Mouse (Mus musculus) limb, embryonic 10.5 days (tissue): Measurements from ENCODE around the gene Cwh43. TPM values are rescaled to one million over a fixed set of nuclear protein-coding genes. Genes with fewer than 3 reads are reported as not detected.

Experiments
- DNase-seq: peaks from one replicate; pipeline ENCODE4 v3.0.0-alpha.2; 2017; ENCODE audit warnings: low spot score
- H3K27ac ChIP-seq: fragments of 300-500 bp; sonication (generic); 2 replicates; pipeline ENCODE4 v1.5.1; 2016; ENCODE audit warnings: mild to moderate bottlenecking
- H3K27me3 ChIP-seq: fragments of 300-500 bp; sonication (generic); 2 replicates; pipeline ENCODE4 v1.6.1; 2016; ENCODE audit warnings: low read depth, mild to moderate bottlenecking; ENCODE audit not compliant: poor library complexity, severe bottlenecking
- H3K36me3 ChIP-seq: fragments of 300-500 bp; sonication (generic); 2 replicates; pipeline ENCODE4 v1.6.1; 2016; ENCODE audit warnings: mild to moderate bottlenecking, moderate library complexity
- H3K4me1 ChIP-seq: fragments of 300-500 bp; sonication (generic); 2 replicates; pipeline ENCODE4 v1.6.1; 2016
- H3K4me3 ChIP-seq: fragments of 300-500 bp; sonication (generic); 2 replicates; pipeline ENCODE4 v1.5.1; 2016; ENCODE audit warnings: mild to moderate bottlenecking, moderate library complexity
- H3K9me3 ChIP-seq: fragments of 300-500 bp; sonication (generic); replicated peaks from 2 replicates; pipeline ENCODE4 v1.6.1; 2016; ENCODE audit warnings: mild to moderate bottlenecking
- WGBS: fragments of 180-500 bp; shearing (Covaris S2); methylation state at CpG from one replicate; pipeline ENCODE4 v1.1.7; 2016; 5-methylcytosine and 5-hydroxymethylcytosine counted together
- polyA plus RNA-seq: library from polyadenylated mRNA; unstranded; fragments of >200 nt; fragmentation: Nextera tagmentation; extraction: Ambion mirVana; gene quantifications from 2 replicates; pipeline ENCODE4 v1.2.1, GENCODE M21; 2016

Cwh43 gene
- polyA plus RNA-seq, 1 experiment from 2014 or later, result not detected

DNA sequence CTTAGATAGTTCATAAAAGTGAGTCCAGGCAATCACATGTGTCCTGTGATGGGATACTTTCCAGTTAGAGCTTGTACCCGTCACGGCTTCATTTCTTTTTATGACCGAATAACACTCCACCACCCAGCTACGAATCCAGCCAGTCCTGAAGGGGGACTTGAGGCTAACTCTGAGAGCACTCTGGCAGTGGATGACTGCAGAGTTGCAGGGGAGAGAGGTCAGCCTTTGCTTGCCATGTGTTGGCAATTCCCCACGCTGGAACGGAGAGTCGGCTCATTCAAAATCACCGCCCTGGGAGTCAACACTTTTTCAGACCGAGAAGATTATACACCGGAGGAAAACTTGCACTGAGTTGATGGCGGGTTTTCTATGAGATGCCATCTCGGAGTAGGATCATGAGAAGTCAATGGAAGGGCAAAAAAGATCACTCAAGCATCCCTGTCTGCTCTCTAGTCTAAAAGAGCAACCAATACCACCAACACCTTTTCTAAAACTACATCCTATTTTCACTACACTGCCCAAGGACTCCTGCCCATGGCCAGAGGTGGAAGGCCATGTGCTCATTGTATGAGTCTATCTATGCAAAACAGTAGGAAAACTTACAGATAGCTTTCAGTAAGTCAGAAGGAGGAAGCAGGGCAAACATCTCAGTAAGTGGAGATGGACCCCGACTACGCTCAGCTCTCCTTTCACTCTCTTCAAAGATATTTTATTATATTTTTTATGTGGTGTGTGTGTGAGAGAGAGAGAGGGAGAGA, 2.4 kb upstream of the Cwh43 start:
- 88% methylated on average over 14 of the region's 14 CpGs for WGBS
- H3K27ac ChIP-seq, result no peak overlapping the region
- peaks cover 11% of the 10 kb centered on the region for H3K4me1 ChIP-seq
- H3K4me3 ChIP-seq, result no peak overlapping the region
- DNase-seq, result no peak
- H3K9me3 ChIP-seq, result no peaks in the 10 kb centered on the region
- H3K36me3 ChIP-seq, result no peaks in the 10 kb centered on the region
- H3K27me3 ChIP-seq, result peaks cover 59% of the 10 kb centered on the region

DNA sequence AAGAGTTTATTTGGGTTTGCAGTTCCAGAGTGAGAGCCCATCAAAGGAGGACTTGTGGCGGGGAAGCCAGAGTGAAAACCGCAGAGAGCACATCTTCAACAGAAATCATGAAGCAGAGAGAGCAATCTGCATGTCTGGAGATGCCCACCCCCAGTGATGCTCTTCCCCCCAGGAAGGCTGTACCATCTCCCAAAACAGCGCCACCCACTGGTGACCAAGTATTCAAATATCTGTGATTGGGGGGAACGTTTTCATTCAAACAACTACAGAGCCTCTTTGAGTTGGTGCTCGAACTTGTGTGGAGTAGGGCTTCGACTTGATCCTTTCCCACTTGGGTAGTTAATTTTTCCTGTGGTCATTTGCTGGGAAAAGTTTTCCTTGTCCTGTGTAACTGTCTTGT, 1.1 kb upstream of the Cwh43 start:
- peak; percentile 30 for DNase-seq
- WGBS, result 79% methylated on average over 6 of the region's 6 CpGs
- Histone ChIP-seq H3K9me3 (no peaks in the 10 kb centered on the region), H3K4me3 (no peak overlapping the region), H3K4me1 (peaks cover 11% of the 10 kb centered on the region), H3K27me3 (peaks cover 55% of the 10 kb centered on the region), H3K36me3 (no peaks in the 10 kb centered on the region), H3K27ac (no peak overlapping the region)

DNA sequence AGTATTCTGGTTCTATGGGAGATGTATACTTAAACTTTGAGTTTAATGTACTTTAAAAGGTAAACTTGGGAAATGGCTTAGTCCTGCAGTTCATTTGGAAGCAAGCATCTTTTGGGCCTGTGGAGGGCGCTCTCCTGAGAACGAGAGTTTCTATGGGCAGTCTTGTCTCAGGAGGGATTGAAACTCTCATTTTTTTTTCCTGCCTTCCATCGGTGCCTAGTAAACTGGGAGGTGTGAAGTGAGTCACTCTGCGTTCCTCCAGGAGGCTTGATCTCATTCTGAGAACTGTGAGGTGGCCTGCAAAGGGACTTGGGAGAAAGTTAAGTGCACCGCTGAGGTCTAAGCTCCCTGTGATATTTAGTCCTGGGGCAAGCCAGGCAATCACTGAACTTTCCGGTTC, 986 bp downstream of the Cwh43 start:
- Histone ChIP-seq H3K36me3 (no peaks in the 10 kb centered on the region), H3K27me3 (peaks cover 55% of the 10 kb centered on the region), H3K4me3 (no peak overlapping the region), H3K27ac (no peak overlapping the region), H3K9me3 (no peaks in the 10 kb centered on the region), H3K4me1 (peaks cover 11% of the 10 kb centered on the region)
- DNase-seq, result no peak
- WGBS, result 23% methylated on average over 6 of the region's 6 CpGs

DNA sequence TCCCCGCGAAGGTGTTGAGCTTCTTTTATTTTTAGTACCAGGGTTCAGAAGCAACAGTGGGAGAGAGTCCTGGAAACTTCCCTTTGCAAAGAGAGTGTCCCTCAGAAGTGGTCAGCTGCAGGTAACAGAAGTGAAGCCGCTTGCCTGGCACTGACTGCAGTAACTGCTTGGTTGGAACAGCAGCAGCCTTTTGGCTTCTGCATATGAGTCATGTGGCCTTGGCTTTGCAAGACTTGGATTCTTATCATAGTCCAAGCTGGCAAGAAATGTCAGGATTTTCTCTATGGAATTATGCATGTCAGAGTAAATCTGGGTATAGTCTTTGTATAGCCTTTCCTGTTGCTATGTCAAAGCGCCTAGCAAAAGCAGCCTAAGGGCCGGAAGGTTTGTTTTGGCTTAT, 4.1 kb downstream of the Cwh43 start:
- H3K27me3 ChIP-seq, result peaks cover 35% of the 10 kb centered on the region
- WGBS, result 80% methylated on average over 5 of the region's 5 CpGs
- no peak for DNase-seq

DNA sequence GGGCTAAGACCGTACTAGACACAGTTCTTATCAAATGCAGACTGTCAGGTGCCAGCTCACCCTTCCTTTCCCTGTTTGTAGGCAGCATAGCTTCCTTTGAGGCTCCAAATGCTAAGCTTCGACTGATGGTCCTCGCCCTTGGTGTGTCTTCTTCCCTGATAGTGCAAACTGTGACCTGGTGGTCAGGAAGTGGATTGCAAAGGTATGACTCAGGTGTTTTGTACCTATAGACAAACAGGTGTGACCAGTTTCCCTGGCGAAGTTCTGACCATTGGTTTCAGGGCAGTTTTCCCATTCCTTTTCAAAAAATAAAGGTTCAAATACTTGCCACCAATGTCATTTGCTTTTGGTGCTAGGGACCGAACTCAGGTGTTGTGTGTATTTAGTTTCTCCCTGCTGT, 5.9 kb downstream of the Cwh43 start:
- Histone ChIP-seq H3K27ac (no peak overlapping the region), H3K36me3 (no peaks in the 10 kb centered on the region), H3K4me3 (no peak overlapping the region), H3K9me3 (no peaks in the 10 kb centered on the region), H3K4me1 (peaks cover under 1% of the 10 kb centered on the region; the same call in 1 of the 2 replicates), H3K27me3 (peaks cover 17% of the 10 kb centered on the region)
- DNase-seq, result no peak
- 88% methylated on average over 5 of the region's 5 CpGs for WGBS

More for the DNA sequence above, 4.1 kb downstream of the Cwh43 start:
- Histone ChIP-seq H3K4me3 (no peak overlapping the region), H3K27ac (no peak overlapping the region), H3K36me3 (no peaks in the 10 kb centered on the region), H3K4me1 (peaks cover 11% of the 10 kb centered on the region), H3K9me3 (no peaks in the 10 kb centered on the region)

DNA sequence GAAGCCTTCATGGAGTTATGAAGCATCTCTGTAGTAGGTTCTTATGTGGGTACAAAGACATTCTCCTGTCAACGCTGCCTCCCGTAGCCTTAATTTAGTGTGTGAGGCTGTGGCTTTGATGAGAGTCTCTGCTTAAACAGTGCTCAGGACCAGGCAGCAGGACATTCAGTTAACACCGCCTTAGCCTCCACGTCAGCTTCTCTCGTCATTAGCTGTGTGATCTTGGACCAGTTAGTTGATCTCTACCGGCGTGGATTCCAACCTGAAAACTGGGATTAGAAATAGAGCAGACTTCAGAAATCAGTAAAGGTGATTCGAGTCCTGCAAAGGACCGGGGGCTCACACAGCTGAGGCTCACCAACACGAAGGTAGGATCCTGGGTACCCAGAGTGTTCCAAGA, 8.3 kb downstream of the Cwh43 start:
- no peak for DNase-seq
- no peaks in the 10 kb centered on the region for H3K4me1 ChIP-seq
- no peaks in the 10 kb centered on the region for H3K9me3 ChIP-seq
- no peak overlapping the region for H3K27ac ChIP-seq
- no peaks in the 10 kb centered on the region for H3K27me3 ChIP-seq
- no peak overlapping the region for H3K4me3 ChIP-seq
- 80% methylated on average over 10 of the region's 10 CpGs for WGBS
- no peaks in the 10 kb centered on the region for H3K36me3 ChIP-seq

DNA sequence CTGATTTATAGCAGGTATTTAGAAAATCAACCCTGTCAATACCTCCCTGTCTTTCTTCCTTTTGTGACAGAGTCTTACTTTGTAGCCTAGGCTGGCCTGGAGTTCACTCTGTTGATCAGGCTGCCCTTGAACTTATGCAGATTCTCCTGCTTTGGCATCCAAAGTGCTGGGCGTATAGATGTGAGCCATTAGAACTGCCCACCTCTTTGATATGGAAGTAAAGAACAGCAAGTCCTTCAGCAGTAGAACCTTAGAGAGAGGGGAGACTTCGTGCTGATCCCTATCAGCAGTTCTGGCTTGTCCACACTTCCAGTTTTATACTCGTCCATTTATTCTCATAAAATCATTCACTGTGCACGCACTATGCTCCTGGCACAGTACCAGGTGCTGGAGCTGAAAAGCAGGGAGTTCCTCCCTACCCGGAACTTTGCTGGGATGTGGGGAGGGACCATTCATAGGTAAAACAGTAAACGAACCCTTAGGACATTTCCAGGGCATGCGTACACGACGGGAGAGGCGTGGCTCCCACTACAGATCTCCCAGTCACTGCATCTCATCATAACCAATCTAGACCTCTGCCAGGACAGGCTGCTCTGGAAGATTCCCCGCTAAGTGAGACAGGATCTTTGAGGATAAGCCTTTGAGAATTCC, 13.3 kb downstream of the Cwh43 start:
- H3K4me1 ChIP-seq, result no peaks in the 10 kb centered on the region
- H3K27me3 ChIP-seq, result no peaks in the 10 kb centered on the region
- DNase-seq, result no peak
- H3K36me3 ChIP-seq, result no peaks in the 10 kb centered on the region
- no peak overlapping the region for H3K4me3 ChIP-seq
- H3K9me3 ChIP-seq, result no peaks in the 10 kb centered on the region
- 66% methylated on average over 11 of the region's 11 CpGs for WGBS
- no peak overlapping the region for H3K27ac ChIP-seq

DNA sequence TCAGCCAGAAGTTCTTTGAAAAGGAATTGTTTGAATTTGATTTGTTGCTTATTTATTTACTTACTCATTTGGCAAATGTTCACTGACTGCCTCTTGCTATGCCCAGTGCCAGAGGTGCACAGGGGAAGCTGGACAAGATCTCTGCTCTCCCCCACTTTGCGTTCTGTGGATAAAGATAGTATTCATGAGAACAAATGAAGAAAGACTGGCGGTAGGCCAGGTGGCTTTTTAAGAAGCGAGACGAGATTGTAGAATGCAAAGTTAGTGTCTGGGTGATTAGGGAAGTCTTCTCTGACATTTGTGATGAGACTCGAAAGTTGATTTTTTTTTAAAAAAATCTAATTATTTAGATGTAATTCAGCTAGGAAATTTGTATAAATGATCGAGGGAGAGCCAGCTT, 20.9 kb downstream of the Cwh43 start:
- no peak for DNase-seq
- no peaks in the 10 kb centered on the region for H3K27me3 ChIP-seq
- H3K27ac ChIP-seq, result no peak overlapping the region
- no peaks in the 10 kb centered on the region for H3K4me1 ChIP-seq
- no peaks in the 10 kb centered on the region for H3K36me3 ChIP-seq
- no peak overlapping the region for H3K4me3 ChIP-seq
- H3K9me3 ChIP-seq, result no peaks in the 10 kb centered on the region
- WGBS, result 89% methylated on average over 6 of the region's 6 CpGs

DNA sequence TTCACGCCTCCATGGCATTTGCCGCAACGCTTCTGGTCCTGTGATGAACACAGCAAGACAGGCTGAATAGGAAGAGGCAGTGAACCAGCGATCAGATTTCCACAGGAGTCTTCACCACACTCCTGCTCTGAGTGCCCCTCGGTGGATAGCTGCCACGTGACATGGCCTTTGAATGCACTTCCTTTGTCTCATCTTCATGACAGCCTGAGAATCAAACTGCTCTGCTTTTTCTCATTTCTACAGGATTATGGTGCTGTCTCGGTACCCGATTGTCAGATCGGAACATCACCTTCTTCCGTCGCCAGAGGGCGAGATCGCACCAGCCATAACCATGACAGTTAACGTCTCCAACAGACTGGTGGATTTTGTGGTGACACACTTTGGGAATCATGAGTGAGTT, 25.7 kb downstream of the Cwh43 start:
- no peak overlapping the region for H3K27ac ChIP-seq
- no peaks in the 10 kb centered on the region for H3K27me3 ChIP-seq
- no peaks in the 10 kb centered on the region for H3K36me3 ChIP-seq
- peak; percentile 74 for DNase-seq
- no peaks in the 10 kb centered on the region for H3K9me3 ChIP-seq
- no peaks in the 10 kb centered on the region for H3K4me1 ChIP-seq
- WGBS, result 26% methylated on average over 14 of the region's 14 CpGs
- H3K4me3 ChIP-seq, result no peak overlapping the region

DNA sequence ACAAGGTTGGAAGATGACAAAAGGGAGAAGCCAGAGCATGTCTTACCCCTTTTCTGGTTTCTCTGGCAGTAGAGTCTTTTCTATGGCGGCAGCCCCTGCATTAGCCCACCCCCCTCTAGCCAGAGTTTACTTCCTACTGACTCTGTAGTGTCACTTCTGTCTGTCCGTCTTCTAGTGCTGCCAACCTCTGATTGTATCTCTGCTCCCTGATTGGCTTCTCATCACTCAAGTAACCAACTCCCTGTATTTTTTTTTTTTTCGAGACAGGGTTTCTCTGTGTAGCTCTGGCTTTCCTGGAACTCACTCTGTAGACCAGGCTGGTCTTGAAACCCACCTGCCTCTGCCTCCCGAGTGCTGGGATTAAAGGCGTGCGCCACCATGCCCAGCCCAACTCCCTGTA, 26.9 kb downstream of the Cwh43 start:
- WGBS, result 89% methylated on average over 6 of the region's 6 CpGs

DNA sequence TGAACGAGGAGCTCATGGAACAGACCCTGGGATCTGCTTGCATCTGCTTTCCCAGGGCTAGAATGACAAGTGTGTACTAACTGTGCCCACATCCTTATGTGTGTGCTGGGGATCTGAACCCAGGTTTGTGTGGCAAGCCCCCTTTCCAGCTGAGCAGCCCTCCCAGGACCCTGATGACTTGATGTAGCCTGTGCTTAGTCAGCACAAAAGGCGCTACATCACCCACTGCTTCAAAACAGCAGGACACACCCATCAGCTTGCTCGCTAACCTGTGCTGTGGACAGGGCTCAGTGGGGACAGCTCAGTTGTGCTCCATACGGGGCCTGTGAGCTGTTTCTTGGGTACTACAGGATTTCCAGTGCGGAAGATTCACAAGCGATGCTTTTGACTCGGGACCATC, 28.9 kb downstream of the Cwh43 start:
- no peaks in the 10 kb centered on the region for H3K9me3 ChIP-seq
- DNase-seq, result no peak
- H3K36me3 ChIP-seq, result no peaks in the 10 kb centered on the region
- H3K27me3 ChIP-seq, result no peaks in the 10 kb centered on the region
- 73% methylated on average over 7 of the region's 7 CpGs for WGBS
- no peak overlapping the region for H3K4me3 ChIP-seq
- H3K4me1 ChIP-seq, result no peaks in the 10 kb centered on the region
- no peak overlapping the region for H3K27ac ChIP-seq

More for the DNA sequence above, 26.9 kb downstream of the Cwh43 start:
- Histone ChIP-seq H3K4me3 (no peak overlapping the region), H3K36me3 (no peaks in the 10 kb centered on the region), H3K4me1 (no peaks in the 10 kb centered on the region), H3K27me3 (no peaks in the 10 kb centered on the region), H3K9me3 (no peaks in the 10 kb centered on the region), H3K27ac (no peak overlapping the region)
- DNase-seq, result no peak

DNA sequence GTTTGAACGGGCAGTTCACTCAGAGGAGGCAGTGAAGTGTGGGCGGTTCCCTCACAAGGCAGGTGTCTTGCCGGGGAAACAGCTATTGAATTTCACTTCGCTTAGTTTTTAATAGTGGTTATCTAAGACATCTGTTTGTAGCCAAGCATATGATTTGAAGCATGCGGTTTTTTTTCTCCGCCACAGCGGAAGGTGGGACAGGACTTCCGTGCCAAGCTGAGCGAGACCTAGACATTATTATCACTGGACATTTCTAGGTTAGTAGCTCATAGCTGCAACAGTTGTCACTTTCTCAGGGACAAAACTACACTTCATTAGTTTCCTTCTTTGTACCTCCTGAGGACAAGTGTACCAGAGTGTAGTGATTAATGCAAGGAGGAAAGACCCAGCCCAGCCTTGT, 36.3 kb downstream of the Cwh43 start:
- no peak for DNase-seq
- H3K4me1 ChIP-seq, result no peaks in the 10 kb centered on the region
- no peak overlapping the region for H3K27ac ChIP-seq
- H3K4me3 ChIP-seq, result no peak overlapping the region
- 87% methylated on average over 9 of the region's 9 CpGs for WGBS
- no peaks in the 10 kb centered on the region for H3K27me3 ChIP-seq
- H3K36me3 ChIP-seq, result no peaks in the 10 kb centered on the region
- no peaks in the 10 kb centered on the region for H3K9me3 ChIP-seq

DNA sequence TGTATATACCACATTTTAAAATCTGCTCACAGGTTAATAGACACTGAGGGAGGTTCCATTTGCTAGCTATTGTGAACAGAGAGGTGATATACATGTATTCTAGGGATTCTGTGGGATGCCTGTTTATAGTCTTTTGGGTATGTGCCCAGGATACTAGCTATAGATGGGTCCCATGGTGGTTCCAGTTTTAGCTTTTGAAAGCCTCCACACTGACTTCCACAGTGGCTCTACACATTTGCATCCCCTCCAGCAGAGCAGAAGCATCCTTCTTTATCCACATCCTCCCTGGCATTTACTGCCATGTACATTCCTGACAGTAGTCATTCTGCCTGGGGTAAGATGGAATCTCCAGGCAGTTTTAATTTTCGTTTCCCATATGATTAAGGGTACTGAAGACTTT, 44.4 kb downstream of the Cwh43 start:
- Histone ChIP-seq H3K27ac (no peak overlapping the region), H3K27me3 (no peaks in the 10 kb centered on the region), H3K36me3 (no peaks in the 10 kb centered on the region), H3K9me3 (no peaks in the 10 kb centered on the region), H3K4me3 (no peak overlapping the region), H3K4me1 (no peaks in the 10 kb centered on the region)
- no peak for DNase-seq
- 84% methylated on average over 1 of the region's 1 CpGs for WGBS
